Mouse (Mus musculus) neural tube, embryonic 12.5 days (tissue): ENCODE measurements around the gene Hdac10. TPM values are rescaled to one million over a fixed set of nuclear protein-coding genes. Genes with fewer than 3 reads are reported as not detected.

ENCODE experiments used
- ATAC-seq: fragments of 200-750 bp; cut with Nextera tagmentation; 2 replicates; pipeline ENCODE4 v1.8.0; 2017; ENCODE audit warnings: low read depth, mild to moderate bottlenecking, moderate TSS enrichment, moderate library complexity; ENCODE audit not compliant: low FRiP score
- H3K27ac ChIP-seq: fragments of 300-500 bp; sonication (generic); 2 replicates; pipeline ENCODE4 v1.5.1; 2016
- H3K27me3 ChIP-seq: fragments of 300-500 bp; sonication (generic); replicated peaks from 2 replicates; pipeline ENCODE4 v1.6.1; 2016; ENCODE audit warnings: mild to moderate bottlenecking
- H3K36me3 ChIP-seq: fragments of 300-500 bp; sonication (generic); 2 replicates; pipeline ENCODE4 v1.6.1; 2016; ENCODE audit warnings: mild to moderate bottlenecking
- H3K4me1 ChIP-seq: fragments of 300-500 bp; sonication (generic); 2 replicates; pipeline ENCODE4 v1.6.1; 2016
- H3K4me2 ChIP-seq: fragments of 300-500 bp; sonication (generic); replicated peaks from 2 replicates; pipeline ENCODE4 v1.6.1; 2016; ENCODE audit warnings: mild to moderate bottlenecking
- H3K4me3 ChIP-seq: fragments of 300-500 bp; sonication (generic); 2 replicates; pipeline ENCODE4 v1.5.1; 2016
- H3K9ac ChIP-seq: fragments of 300-500 bp; sonication (generic); 2 replicates; pipeline ENCODE4 v1.6.1; 2016; ENCODE audit warnings: mild to moderate bottlenecking
- H3K9me3 ChIP-seq: fragments of 300-500 bp; sonication (generic); 2 replicates; pipeline ENCODE4 v1.6.1; 2016; ENCODE audit warnings: mild to moderate bottlenecking
- WGBS: fragments of 180-500 bp; shearing (Covaris S2); methylation state at CpG from one replicate; pipeline ENCODE4 v1.1.7; 2016; 5-methylcytosine and 5-hydroxymethylcytosine counted together
- polyA plus RNA-seq: library from polyadenylated mRNA; unstranded; fragments of >200 nt; fragmentation: Nextera tagmentation; extraction: Ambion mirVana; gene quantifications from 2 replicates; pipeline ENCODE4 v1.2.1, GENCODE M21; 2016

Hdac10 gene
- polyA plus RNA-seq, 1 experiment from 2014 or later, result 25.1 TPM

GRCm38 (mm10) chr15:89106073-89106472, 22.4 kb downstream of the Hdac10 start:
- H3K4me1 ChIP-seq, result no peaks in the 10 kb centered on the region
- no peak overlapping the region for H3K9ac ChIP-seq
- no peaks in the 10 kb centered on the region for H3K9me3 ChIP-seq
- no peak for ATAC-seq
- H3K4me3 ChIP-seq, result no peak overlapping the region
- no peak overlapping the region for H3K27ac ChIP-seq
- 92% methylated on average over 13 of the region's 13 CpGs for WGBS
- H3K36me3 ChIP-seq, result peaks cover 98% of the 10 kb centered on the region
- H3K4me2 ChIP-seq, result no peak overlapping the region
- no peaks in the 10 kb centered on the region for H3K27me3 ChIP-seq

GRCm38 (mm10) chr15:89104425-89104824, 24.1 kb downstream of the Hdac10 start:
- Histone ChIP-seq H3K9ac (no peak overlapping the region), H3K9me3 (no peaks in the 10 kb centered on the region), H3K27ac (no peak overlapping the region), H3K4me2 (no peak overlapping the region), H3K4me1 (no peaks in the 10 kb centered on the region), H3K27me3 (no peaks in the 10 kb centered on the region), H3K36me3 (peaks cover 98% of the 10 kb centered on the region), H3K4me3 (no peak overlapping the region)
- WGBS, result 94% methylated on average over 8 of the region's 8 CpGs
- ATAC-seq, result no peak

- Histone ChIP-seq H3K27ac (no peak overlapping the region), H3K9me3 (no peaks in the 10 kb centered on the region), H3K9ac (no peak overlapping the region), H3K4me1 (no peaks in the 10 kb centered on the region), H3K4me3 (no peak overlapping the region), H3K36me3 (peaks cover 98% of the 10 kb centered on the region), H3K4me2 (no peak overlapping the region), H3K27me3 (no peaks in the 10 kb centered on the region)
- WGBS, result 89% methylated on average over 10 of the region's 10 CpGs
- no peak for ATAC-seq
These were observed 24.6 kb downstream of the Hdac10 start for GRCm38 (mm10) chr15:89103921-89104320.

GRCm38 (mm10) chr15:89102646-89103045, 25.9 kb downstream of the Hdac10 start:
- no peak overlapping the region for H3K27ac ChIP-seq

GRCm38 (mm10) chr15:89100823-89101222, 27.7 kb downstream of the Hdac10 start:
- H3K4me1 ChIP-seq, result no peaks in the 10 kb centered on the region
- no peaks in the 10 kb centered on the region for H3K27me3 ChIP-seq
- H3K4me3 ChIP-seq, result no peak overlapping the region
- peaks cover 97% of the 10 kb centered on the region for H3K36me3 ChIP-seq
- H3K9ac ChIP-seq, result no peak overlapping the region
- H3K9me3 ChIP-seq, result no peaks in the 10 kb centered on the region
- no peak for ATAC-seq
- 95% methylated on average over 12 of the region's 12 CpGs for WGBS
- H3K4me2 ChIP-seq, result no peak overlapping the region
- H3K27ac ChIP-seq, result no peak overlapping the region

More at GRCm38 (mm10) chr15:89102646-89103045, 25.9 kb downstream of the Hdac10 start:
- H3K27me3 ChIP-seq, result no peaks in the 10 kb centered on the region
- no peaks in the 10 kb centered on the region for H3K4me1 ChIP-seq
- no peak overlapping the region for H3K4me2 ChIP-seq
- H3K9me3 ChIP-seq, result no peaks in the 10 kb centered on the region
- no peak for ATAC-seq
- no peak overlapping the region for H3K9ac ChIP-seq
- H3K36me3 ChIP-seq, result peaks cover 97% of the 10 kb centered on the region
- 78% methylated on average over 5 of the region's 5 CpGs for WGBS
- H3K4me3 ChIP-seq, result no peak overlapping the region

GRCm38 (mm10) chr15:89098616-89099015, 29.9 kb downstream of the Hdac10 start:
- Histone ChIP-seq H3K27me3 (no peaks in the 10 kb centered on the region), H3K4me1 (no peaks in the 10 kb centered on the region), H3K9ac (no peak overlapping the region), H3K4me2 (no peak overlapping the region), H3K27ac (no peak overlapping the region), H3K4me3 (no peak overlapping the region), H3K9me3 (no peaks in the 10 kb centered on the region), H3K36me3 (peaks cover 97% of the 10 kb centered on the region)
- no peak for ATAC-seq
- WGBS, result 92% methylated on average over 7 of the region's 7 CpGs

GRCm38 (mm10) chr15:89097450-89097849, 31.1 kb downstream of the Hdac10 start:
- Histone ChIP-seq H3K36me3 (peaks cover 99% of the 10 kb centered on the region), H3K27ac (no peak overlapping the region), H3K4me3 (no peak overlapping the region), H3K4me1 (no peaks in the 10 kb centered on the region), H3K4me2 (no peak overlapping the region), H3K9me3 (no peaks in the 10 kb centered on the region), H3K27me3 (no peaks in the 10 kb centered on the region), H3K9ac (no peak overlapping the region)
- no peak for ATAC-seq
- WGBS, result 94% methylated on average over 5 of the region's 5 CpGs

GRCm38 (mm10) chr15:89092181-89092580, 36.3 kb downstream of the Hdac10 start:
- 83% methylated on average over 5 of the region's 5 CpGs for WGBS
- peaks cover 57% of the 10 kb centered on the region for H3K36me3 ChIP-seq
- ATAC-seq, result no peak

GRCm38 (mm10) chr15:89090662-89091061, 37.8 kb downstream of the Hdac10 start:
- Histone ChIP-seq H3K27ac (no peak overlapping the region), H3K27me3 (no peaks in the 10 kb centered on the region), H3K36me3 (peaks cover 57% of the 10 kb centered on the region), H3K4me3 (no peak overlapping the region), H3K4me2 (peak overlapping the region; percentile 99; the same call in 1 of the 2 replicates), H3K4me1 (peaks cover 22% of the 10 kb centered on the region), H3K9ac (no peak overlapping the region), H3K9me3 (no peaks in the 10 kb centered on the region)
- 78% methylated on average over 4 of the region's 4 CpGs for WGBS
- ATAC-seq, result no peak

More at GRCm38 (mm10) chr15:89092181-89092580, 36.3 kb downstream of the Hdac10 start:
- Histone ChIP-seq H3K4me3 (no peak overlapping the region), H3K27ac (no peak overlapping the region), H3K9me3 (no peaks in the 10 kb centered on the region), H3K9ac (no peak overlapping the region), H3K27me3 (no peaks in the 10 kb centered on the region), H3K4me2 (no peak overlapping the region), H3K4me1 (peaks cover 22% of the 10 kb centered on the region)

- H3K27ac ChIP-seq, result peak overlapping the region; percentile 59
- H3K27me3 ChIP-seq, result no peaks in the 10 kb centered on the region
- H3K9ac ChIP-seq, result peak overlapping the region; percentile 96
- no peaks in the 10 kb centered on the region for H3K9me3 ChIP-seq
- peak; percentile 54 for ATAC-seq
- peak overlapping the region; percentile 100 for H3K4me3 ChIP-seq
- peaks cover 57% of the 10 kb centered on the region for H3K36me3 ChIP-seq
- peak overlapping the region; percentile 99 for H3K4me2 ChIP-seq
- peaks cover 22% of the 10 kb centered on the region for H3K4me1 ChIP-seq
- WGBS, result 4% methylated on average over 64 of the region's 68 CpGs
These were observed 39.0 kb downstream of the Hdac10 start for GRCm38 (mm10) chr15:89089248-89090051.

GRCm38 (mm10) chr15:89088607-89089247, 39.8 kb downstream of the Hdac10 start, which contains the start of gene Selenoo:
Gene Selenoo (plus strand): TSS chr15:89089084.
- Histone ChIP-seq H3K27me3 (no peaks in the 10 kb centered on the region), H3K9me3 (no peaks in the 10 kb centered on the region), H3K27ac (peak within 1 kb of the TSS; percentile 59), H3K9ac (peak within 1 kb of the TSS; percentile 96), H3K36me3 (peaks cover 57% of the 10 kb centered on the region), H3K4me2 (peak within 1 kb of the TSS; percentile 99), H3K4me1 (peaks cover 22% of the 10 kb centered on the region), H3K4me3 (peak within 1 kb of the TSS; percentile 100)
- WGBS, result 2% methylated on average over 38 of the region's 38 CpGs
- peak; percentile 95 for ATAC-seq

- Histone ChIP-seq H3K9ac (no peak overlapping the region), H3K4me2 (no peak overlapping the region), H3K4me1 (peaks cover 12% of the 10 kb centered on the region), H3K36me3 (peaks cover 67% of the 10 kb centered on the region), H3K4me3 (no peak overlapping the region), H3K27ac (no peak overlapping the region), H3K27me3 (no peaks in the 10 kb centered on the region), H3K9me3 (no peaks in the 10 kb centered on the region)
- ATAC-seq, result no peak
- 96% methylated on average over 2 of the region's 2 CpGs for WGBS
These were observed 43.7 kb downstream of the Hdac10 start for GRCm38 (mm10) chr15:89084826-89085225.
